In genomic region chr14:34697376-34697775, GRCm38 (mm10) we compare ENCODE assay signal across 14 mouse cellular contexts. TPM values are rescaled to one million over a fixed set of nuclear protein-coding genes. Genes with fewer than 3 reads are reported as not detected.
DNase-seq lines count a peak whose midpoint lies in the region.
"Had no signal": no experiment of that assay in that cellular context is flagged by ENCODE, and none has a peak within 500 bp of the region (broad histone marks: within the 10 kb centered on the region; RNA-seq: fewer than 3 reads in every experiment).

No protein-coding gene starts in this region.

- intact Hi-C loops in heart, postnatal 25 days (cut with DNase I), result no loop called here

- peak; percentile 88 for DNase-seq in heart, adult 11 months
- no peak for DNase-seq in heart, postnatal 25 days (ENCODE audit: low spot score)
- DNase-seq in brain, adult 2 months (ENCODE audit: low read depth, low spot score), result peak; percentile 45
- peak; percentile 20 for DNase-seq in cerebellum, adult 8-10 months
- DNase-seq in cerebellum, postnatal 36 days, result peak; percentile 47 to 53
- no peak for DNase-seq in thymus, postnatal 36 days
- DNase-seq in kidney, adult 11 months, result no peak
- DNase-seq: adrenal gland, adult 2 months; embryo, embryonic 11 days; kidney, postnatal 25 days; liver, embryonic 13.5 days; lung, embryonic 14.5 days; right cerebral cortex, postnatal 14 days; spleen, adult 18-20 months had no signal

RNA-seq across cellular contexts. Expression of gene Wapl, which starts 23.6 kb away (rescaled TPM):
- 10 to 100 TPM; 32.8 to 36.0 TPM for total RNA-seq in heart, postnatal 25 days (2021)

Comparison
In these comparisons a context has a peak if more than half of its experiments do, and no peak if none do; other contexts are left out.
1. DNase-seq: peak in heart, adult 11 months (single experiment), brain, adult 2 months (single experiment), cerebellum, adult 8-10 months (single experiment) and cerebellum, postnatal 36 days (2 of 2); none in heart, postnatal 25 days (single experiment), thymus, postnatal 36 days (0 of 2) and kidney, adult 11 months (single experiment).